Mouse (Mus musculus) layer of hippocampus, postnatal 36 days (tissue): Measurements from ENCODE around the gene Rpl6. TPM values are rescaled to one million over a fixed set of nuclear protein-coding genes. Genes with fewer than 3 reads are reported as not detected.
"Not testable (repeated sequence)": the region's sequence is repeated elsewhere in the genome, so short reads cannot be mapped to it uniquely, and the experiment has no call there.

Experiments used
- DNase-seq, 2 experiments: peaks; one replicate each; pipeline ENCODE4 v3.0.0; 2022
- total RNA-seq, 2 experiments: library from RNA; stranded (reverse); gene quantifications; 2 replicates each; pipeline ENCODE4 v1.2.3; 2021

Gene Rpl6
- total RNA-seq, 2 experiments from 2014 or later, result 453 to 485 TPM

DNA sequence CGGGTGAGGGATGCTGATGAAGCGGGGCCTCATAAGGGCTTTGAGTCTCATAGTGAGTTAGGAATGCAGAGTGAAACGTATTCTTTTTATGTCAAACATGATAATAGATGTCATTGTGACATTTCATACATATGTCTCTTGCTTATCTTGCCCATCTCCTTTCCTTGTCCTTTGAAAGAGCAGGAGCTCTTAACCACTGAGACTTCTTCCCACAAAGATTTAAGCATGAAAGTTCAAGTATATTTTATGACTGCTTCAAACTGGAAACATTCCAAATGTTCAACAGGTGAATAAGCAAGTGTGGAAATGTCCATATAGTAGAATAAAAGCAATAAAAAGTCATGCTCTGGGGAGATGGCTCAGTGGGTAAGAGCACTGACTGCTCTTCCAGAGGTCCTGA lies 22.1 kb downstream of the Rpl6 start:
- no peak for DNase-seq

DNA sequence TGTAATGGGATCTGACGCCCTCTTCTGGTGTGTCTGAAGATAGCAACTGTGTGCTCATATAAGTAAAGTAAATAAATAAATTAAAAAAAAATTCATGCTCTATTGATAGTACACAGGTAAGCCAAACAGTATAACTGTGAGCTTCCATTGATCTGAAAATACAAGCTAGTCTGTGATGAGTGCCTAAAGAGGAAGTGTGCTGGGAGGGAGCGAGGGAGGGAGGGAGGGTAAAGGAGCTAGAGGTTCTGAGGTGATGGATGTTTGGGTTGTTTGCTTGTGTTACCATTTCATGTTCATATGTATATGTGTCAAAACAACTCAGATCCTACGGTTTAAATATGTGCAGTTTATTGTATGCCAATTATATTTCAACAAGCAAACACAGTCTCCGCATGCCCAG lies 22.6 kb downstream of the Rpl6 start:
- no peak for DNase-seq

DNA sequence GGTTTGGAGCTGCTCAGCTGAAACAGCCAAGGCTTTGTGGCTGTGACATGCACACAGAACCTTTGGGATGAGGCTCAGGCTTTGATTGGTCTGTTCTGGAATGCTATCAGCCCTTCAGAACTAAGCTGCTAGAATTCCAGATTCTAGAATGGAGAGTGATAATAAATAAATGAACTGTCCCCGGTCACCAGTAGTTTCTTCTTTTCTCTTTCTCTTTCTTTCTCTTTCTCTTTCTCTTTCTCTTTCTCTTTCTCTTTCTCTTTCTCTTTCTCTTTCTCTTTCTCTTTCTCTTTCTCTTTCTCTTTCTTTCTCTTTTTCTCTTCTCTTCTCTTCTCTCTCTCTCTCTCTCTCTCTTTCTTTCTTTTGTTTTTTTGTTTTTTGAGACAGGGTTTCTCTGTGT lies 23.0 kb downstream of the Rpl6 start:
- DNase-seq, result not testable (repeated sequence)

DNA sequence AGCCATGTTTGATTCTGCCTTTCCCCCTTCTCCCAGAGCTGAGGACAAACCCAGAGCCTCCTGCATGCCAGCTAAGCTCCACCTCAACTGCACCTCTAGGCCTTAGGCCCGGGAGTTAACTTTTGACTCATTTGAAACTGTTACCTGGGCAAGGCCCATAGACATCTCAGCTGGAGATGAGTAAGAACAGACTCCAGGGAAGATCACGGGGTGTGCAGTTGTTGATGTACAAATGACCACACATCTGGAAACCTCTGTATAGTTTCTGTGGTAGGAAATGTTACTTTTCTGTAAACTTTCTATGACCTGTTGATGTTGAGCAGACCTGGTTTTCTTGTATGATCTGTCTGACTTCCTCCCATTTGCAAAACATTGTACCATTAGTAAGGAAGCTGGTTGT lies 24.9 kb downstream of the Rpl6 start:
- DNase-seq, result no peak

DNA sequence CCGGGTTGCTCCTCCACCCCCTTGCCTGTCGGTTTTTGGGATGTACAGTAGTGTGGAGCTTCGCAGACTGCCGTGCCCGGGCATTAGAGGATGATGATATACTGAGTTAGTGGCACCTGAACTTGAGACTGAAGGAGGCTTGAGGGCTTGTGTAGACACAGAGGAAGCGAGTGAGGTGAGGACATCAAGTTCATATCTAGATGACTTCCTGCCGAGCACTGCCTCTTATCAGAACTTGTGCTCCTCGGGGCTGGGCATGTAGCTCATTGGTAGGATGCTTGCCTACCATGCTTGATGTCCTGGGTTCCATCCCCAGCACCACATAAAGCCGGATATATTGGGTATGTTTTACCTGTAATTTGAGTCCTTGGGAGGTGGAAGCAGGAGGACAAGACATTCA lies 26.5 kb downstream of the Rpl6 start:
- no peak for DNase-seq

DNA sequence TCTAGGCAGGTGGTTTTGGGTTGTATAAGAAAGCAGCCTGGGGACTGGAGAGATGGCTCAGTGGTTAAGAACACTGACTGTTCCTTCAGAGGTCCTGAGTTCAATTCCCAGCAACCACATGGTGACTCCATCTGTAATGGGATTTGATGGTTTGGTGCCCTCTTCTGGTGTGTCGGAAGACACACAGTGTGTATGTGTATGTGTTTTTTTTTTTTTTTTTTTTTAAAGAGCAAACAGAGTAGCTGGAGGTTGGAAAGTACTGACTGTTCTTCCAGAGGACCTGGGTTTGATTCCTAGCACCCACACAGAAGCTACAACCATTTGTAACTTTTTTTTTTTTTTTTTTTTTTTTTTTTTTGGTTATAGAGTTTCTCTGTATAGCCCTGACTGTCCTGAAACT lies 28.5 kb downstream of the Rpl6 start:
- DNase-seq, result no peak

DNA sequence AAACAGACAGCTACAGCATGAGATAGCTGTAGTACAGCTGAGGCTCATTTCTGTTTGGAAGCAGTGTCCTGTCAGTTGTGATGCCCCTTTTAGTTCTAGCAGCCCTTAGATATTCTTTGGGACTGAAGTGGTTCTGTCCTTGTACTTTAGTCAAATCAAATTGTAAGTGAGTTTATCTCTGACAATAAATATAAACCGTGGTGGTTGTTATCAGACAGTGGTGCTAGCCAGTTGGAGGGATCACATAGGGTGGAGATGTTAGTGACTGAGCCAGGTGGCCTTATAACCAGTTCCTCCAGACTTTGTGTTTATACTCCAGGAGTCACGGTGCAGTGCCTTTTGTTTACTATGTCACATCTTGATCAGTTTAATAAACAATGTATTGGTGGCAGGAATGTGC lies 29.4 kb downstream of the Rpl6 start:
- no peak for DNase-seq

DNA sequence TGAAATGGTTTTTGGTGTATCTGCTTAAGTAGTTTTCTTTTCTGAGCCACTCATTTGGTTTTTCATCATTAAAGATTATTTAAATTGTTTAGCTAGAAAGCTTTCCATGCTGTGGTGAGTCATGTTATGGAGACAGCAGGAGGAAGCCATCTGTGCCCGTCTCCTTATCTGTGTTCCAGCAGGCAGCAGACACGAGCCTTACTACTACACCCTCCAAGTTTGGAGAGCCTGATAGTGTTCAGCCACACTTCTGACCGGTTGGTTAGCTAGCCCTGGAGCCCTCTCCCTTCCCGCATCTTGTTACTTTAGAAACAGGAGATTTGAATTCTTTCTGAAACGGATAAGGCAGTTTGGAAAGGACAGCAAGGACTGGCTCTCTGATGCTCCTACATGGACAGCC lies 31.9 kb downstream of the Rpl6 start:
- peak; percentile 55 to 69 for DNase-seq

DNA sequence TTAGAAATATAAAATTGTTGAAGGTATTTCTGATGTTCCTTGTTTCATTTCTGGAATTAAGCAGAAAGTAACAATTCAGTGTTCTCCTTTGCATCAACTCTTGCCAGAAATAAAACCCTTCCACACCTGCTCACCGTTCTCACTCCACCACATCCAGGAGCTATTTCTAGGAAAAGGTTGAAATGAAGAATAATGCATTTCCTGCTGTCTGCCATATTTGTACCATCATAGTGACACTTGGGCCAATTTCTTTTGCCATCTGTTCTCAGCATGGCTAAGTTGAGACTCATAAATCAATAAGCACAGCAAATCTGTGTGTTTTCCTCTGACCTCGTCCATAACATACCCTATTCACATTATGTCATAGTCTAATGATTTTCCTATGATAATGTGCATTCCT lies 33.9 kb downstream of the Rpl6 start:
- no peak for DNase-seq

DNA sequence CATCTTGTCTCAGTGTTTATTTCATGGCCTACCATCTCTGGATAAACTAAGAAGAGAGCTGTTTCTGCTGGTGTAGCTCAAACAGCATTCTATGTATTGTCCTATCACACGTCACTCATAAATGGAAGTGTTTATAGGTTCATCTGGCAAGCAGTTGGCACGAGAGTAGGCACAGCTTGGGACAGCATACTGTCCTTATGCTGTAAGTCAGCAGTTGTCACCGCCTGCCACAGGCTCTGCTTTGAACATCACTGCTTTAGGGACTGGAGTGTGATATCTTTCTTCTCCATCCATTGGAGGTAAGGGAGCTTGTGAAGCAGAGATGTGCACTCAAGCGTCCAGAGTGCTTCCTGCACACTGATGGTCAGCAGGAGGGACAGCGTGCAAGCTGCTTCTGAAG lies 35.6 kb downstream of the Rpl6 start:
- DNase-seq, result peak; percentile 63

DNA sequence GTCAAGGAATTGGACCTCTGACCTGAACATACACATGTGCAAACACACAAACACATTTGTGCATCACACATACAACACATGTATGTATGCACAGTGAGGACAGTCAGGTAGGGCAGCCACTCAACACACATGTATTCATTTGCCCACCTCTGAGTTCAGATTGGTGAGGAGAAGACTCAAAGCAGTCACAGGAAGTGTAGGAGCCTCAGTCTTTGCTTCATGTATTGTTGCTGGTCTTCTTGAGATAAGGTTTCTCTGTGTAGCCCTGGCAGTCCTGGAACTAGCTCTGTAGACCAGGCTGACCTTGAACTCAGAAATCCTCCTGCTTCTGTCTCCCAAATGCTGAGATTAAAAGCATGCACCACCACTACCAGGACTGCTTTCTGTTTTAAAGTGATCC lies 36.9 kb downstream of the Rpl6 start:
- no peak for DNase-seq

DNA sequence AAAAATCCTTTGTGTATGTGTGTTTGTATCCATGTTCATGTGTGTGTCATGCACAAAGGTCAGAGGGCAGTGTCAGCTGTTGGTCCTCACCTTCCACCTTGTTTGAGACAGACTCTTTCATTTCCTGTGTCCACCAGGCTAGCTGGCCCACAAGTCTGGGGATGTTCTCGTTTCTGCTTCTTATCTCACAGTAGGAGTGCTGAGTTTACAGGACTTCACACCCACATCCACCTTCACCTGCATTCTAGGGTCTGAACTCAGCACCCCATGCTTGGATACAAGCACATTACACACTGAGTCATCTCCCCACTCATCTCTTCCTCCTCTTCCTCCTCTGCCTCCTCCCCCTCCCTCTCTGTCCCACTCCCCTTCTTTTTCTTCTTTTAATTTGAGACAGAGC lies 38.0 kb downstream of the Rpl6 start:
- no peak for DNase-seq

DNA sequence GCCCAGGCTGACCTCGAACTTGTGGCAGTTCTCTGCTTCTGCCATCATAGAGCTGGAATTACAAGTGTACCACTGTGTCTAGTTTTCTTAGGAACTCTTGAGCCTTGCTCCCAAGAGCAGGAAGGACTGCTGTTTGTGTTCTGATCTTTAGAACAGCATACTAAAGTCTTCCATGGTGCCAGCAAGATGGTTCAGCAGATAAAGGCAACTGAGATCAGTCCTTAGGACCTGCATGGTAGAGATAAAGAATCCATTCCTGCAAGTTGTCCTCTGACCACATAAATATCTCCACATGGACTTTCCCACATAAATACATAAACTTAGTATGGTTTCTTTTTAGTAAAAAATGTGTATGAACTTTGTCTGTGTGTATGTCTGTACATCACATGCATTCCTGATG lies 38.4 kb downstream of the Rpl6 start:
- DNase-seq, result no peak

DNA sequence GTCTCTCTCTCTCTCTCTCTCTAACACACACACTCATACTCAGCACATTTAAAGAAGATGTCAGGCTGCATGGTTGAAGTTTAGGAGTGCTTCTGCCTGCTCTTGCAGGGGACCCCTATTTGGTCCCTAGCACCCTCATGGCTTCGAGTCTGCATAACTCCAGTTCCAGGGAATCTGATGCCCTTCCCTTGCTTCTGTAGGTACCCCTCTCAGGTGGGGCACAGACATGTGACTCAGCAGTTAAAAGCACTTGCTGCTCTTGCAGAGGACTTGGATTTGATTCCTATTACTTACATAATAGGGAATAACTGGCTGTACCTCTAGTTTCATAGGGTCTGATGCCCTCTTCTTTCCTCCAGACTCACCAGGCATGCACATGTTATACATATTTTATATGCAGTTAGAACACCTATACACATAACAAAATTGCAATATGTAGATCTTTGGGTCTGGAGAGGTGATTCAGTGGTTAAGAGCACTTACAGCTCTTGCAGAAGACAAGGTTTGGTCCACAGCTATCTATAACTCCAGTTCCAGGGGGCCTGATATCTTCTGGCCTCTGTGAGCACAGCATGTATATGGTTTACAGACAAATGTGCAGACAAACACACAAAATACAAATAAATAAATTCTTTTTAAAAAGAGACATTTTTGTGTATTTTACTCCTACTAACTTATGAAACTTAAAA lies 39.5 kb downstream of the Rpl6 start:
- no peak for DNase-seq

DNA sequence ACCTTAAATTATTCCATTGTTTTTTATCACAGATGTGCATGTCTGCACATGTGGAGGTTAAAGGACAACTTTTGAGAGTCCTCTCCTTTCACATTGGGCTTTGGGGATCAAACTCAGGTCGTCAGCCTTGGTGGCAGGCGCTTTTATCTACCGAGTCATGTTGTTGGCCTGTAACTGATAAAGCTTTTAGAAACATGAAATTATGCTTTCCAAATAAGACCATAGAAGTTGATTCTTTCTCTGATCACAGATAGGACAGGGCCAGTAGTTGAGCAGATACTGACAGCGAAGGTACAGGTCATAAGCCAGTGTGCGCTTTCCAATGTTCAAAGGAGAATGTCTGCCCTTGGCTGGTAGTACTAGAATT lies 40.1 kb downstream of the Rpl6 start:
- no peak for DNase-seq

DNA sequence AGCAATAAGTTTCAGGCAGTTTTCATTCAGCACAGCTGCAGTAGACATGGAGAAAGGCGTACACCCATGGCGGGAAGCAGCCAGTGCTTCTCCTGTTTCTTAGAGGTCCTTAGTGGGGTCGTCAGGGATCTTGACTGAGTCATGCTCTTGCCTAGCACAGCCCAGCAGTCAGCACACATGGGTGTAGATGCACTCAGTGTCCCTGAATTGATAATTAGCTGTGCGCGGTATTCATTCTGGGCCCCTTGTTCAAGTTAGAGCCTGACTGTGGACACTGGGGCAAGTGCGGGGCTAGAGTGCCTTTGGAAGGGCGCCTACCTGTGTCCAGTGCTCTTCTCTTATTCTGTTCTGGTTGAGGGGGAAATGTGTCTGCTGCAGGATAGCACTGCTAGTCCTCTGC lies 40.9 kb downstream of the Rpl6 start:
- no peak for DNase-seq

DNA sequence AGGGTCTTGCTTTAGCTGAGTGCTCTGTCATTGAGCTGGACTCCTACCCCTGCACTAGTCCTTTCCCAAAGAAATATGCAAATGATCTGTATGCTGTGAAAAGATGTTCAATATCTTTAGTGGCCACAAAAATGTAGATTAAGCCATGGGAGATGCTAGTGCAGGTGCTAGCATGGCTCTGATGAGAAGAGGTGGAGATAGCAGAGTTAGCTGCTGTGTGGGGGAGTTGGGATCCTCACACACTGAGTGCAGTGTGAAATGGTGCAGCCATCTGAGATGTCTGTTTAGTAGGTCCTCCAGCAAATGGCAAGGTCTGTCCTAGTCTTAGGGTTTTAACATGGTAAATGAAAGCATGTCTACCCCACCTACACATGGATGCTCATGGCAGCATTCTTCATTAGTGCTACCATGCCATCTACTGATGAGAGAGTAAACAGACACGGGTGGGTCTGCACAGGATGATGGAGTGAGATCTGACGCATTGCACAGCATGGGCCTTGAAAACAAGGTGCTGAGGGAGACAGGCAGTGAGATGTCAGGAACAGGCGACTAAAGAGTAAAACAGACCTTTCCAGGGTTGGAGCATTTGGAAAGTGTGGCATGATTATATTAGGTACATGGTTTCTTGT lies 44.6 kb downstream of the Rpl6 start:
- no peak for DNase-seq

DNA sequence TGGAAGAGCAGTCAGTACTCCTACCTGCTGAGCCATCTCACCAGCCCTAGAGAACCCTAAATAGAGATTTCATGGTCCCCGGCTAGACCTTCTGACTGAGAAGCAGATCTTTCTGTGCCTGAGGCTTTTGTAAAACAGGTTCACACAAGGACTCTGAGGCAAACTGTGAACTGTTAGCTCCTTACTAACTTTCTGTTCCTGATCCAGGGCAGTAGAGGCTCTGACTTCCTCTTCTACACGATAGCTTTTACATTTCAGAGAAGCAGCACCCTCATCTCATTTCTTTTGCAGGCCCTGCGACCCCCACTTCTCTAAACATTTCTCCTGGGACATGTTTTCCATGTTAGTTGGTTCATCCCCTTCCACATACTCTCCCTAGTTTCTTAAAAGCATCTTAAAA lies 45.4 kb downstream of the Rpl6 start:
- no peak for DNase-seq

DNA sequence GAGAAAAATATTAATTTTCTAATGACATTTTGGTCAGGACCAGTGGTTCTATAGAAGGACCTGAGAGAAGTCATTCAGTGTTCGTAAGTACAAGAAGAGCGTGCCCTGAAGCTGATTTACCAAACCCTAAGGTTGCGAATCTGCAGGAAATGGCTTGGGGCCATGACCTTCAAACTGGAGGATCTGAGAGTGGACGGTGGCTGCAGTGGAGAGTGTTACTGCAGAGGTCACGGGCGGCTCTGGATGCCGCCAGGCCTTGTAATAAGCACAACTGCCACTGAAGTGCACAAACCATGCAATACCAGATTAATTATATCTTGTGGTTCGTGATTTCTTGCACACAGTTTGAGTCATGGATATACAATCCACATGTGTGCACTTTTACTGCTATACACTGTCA lies 47.5 kb downstream of the Rpl6 start:
- no peak for DNase-seq

DNA sequence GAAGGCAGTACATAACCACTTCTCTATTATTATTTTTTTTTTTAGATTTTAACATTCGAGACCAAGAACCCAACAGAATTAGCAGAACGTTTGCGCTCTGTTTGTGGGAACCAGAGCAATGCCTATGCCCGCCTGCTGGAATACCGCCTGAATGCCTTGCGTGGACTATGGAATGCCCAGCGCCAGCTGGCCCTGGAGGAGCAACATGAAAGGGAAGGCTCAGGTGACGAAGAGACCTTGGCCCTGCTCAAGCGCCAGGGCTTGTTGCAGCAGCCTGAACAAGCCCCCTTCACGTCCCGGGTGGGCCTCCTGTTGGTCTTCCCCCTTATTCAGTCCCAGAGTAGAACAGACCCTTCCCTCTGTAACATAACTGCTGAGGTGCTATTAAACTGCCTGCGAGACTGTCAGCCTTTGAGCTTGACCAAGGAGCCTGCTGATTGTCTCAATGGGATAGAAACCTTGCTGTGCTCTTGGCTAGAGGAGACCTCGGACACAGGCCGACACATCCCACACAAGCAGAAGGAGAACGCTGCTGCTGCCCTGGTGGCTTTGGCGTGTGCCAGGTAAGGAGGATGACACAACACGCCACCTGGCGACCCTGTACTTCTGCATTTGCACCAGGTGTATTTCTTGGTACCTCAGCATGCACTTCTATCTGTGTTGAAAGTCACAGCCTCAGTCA lies 49.7 kb downstream of the Rpl6 start:
- DNase-seq, result no peak

DNA sequence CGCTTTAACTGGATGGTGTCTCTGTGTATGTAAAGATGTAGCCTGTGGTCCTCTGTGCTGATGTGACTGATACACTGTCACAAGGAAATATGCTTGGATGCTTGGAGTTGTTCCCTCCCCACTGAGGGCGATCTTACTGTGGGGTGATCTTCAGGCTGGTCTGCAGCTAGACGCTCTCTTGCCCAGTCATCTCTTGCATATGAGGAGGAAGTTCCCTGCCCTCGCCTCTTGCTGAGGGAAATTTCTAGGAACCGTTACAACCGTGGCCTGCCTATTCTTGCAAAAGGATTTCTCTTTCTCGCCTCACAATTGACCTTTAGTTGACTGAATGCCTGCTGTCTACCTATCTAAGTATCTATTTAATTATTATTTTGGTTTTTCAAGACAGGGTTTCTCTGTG lies 50.7 kb downstream of the Rpl6 start:
- DNase-seq, result no peak
